Mouse (Mus musculus): ENCODE results near the gene Reps2.

Reps2 gene

DNA sequence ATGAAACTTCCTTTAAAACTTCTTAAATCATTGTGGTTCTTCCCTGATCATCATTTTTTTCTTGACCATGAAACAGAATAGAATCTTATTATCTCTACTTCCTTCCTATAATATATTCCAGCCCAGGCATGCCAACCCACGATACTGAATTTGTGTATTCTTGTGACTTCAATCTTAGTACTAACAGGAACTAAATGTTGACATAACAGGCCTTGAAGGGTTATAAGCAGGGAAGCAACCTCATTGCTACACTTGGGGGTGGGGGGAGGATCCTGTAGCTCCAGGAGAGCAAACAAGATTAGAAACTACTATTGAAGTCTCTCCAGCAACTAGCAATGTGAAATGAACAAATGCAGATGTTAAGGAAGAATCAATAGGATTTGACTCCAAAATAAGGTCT lies 154.8 kb downstream of the Reps2 start:
- no peak for DNase-seq (ENCODE audit: low spot score in 2 of 2)

DNA sequence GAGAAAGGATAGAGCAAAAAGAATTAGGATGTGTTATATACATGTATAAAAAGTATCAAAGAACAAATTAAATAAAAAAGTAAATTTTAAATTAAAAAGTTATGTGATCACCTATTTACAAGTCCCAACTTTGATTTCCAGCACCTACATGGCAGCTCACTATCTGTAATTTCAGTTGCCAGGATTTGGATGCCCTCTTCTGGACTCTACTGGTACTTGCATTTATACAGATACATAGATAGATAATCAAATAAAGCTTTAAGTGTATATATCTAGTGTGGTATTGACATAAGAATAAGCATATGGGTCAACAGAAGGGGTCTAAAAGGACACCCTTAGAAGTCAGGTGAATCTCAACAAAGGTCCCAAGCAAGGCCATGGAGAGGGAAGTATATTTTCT lies 155.7 kb downstream of the Reps2 start:
- no peak for DNase-seq (ENCODE audit: low spot score in 2 of 2)

GRCm38 (mm10) chrX:162470213-162470612 lies 173.2 kb downstream of the Reps2 start:
- no peak for DNase-seq (ENCODE audit: low spot score in 2 of 2)

GRCm38 (mm10) chrX:162462156-162462555 lies 181.3 kb downstream of the Reps2 start:
- no peak for DNase-seq (ENCODE audit: low spot score in 2 of 2)

DNA sequence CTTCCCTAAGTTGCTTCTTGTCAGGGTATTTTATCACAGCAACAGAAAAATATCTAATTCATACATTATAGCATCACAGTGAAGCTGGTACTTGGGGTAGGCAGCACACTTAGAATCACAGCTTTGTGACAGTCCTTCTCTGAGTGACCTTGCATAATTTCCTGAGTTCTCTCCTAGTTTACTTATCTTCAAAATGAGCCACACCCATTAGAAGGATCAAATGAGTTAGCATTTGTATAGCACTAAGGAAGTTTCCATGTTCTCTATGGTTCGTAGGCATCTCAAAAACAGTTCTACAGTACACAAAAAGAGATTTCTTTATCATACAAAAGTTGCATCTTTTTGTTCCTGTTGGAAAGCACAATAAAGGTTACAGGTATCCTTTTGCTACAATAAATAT lies 187.0 kb downstream of the Reps2 start:
- DNase-seq (ENCODE audit: low spot score in 2 of 2), result no peak

GRCm38 (mm10) chrX:162455364-162455763 lies 188.1 kb downstream of the Reps2 start:
- no peak for DNase-seq (ENCODE audit: low spot score in 2 of 2)

- no peak for DNase-seq (ENCODE audit: low spot score in 2 of 2)
Observed at GRCm38 (mm10) chrX:162453821-162454402, 189.5 kb downstream of the Reps2 start.

GRCm38 (mm10) chrX:162452642-162453041 lies 190.8 kb downstream of the Reps2 start:
- no peak for DNase-seq (ENCODE audit: low spot score in 2 of 2)

- DNase-seq (ENCODE audit: low spot score in 2 of 2), result no peak
Observed at GRCm38 (mm10) chrX:162447974-162448373, 195.5 kb downstream of the Reps2 start.

DNA sequence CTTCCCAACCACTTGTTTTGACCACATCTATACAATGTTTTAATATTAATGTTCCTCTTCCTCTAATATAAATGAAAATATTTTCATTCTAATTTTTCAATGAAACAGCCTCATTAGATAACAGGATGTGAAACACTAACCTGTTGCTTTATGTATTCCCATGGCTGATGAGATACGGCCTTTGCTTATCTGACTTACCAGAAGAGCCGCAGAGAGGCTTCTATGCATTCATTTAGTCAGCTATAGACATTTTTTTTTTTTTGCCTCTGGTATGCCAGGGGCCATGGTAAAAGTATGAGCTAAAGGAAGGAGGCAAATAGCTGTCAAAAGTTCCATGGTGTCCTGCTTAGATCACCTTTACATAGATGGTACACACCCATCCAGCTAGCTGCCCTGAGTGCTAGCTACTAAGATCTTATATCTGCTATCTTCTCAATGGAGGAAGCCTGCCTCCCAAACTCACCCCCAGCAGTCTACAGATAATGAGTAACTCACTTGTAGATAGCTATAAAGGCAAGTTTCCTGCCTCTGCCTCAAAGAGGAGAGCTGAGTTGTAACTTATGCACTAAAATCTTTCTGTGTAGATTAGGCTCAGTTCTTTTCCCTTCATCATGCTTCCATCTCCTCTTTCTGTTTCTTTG lies 196.7 kb downstream of the Reps2 start:
- no peak for DNase-seq (ENCODE audit: low spot score in 2 of 2)

- no peak for DNase-seq (ENCODE audit: low spot score in 2 of 2)
Observed at GRCm38 (mm10) chrX:162443387-162443786, 200.1 kb downstream of the Reps2 start.

DNA sequence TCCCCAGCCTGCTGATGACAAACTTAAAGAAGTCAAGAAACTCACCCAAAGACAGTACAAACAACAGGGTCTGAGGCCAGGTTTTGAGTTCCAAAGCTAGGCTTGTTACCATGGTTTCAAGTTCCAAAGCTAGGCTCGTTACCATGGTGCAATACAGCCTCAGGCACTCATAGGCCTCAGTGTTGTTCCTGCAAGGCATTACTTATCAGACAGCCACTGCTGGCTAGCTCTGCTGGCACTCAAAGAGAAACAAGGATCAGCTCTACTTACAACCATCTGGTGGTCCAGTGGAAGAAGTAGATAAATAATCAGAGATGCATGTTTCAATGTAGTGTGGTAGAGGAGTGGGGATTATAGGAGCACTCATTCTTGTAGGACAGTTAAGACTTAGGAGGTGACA lies 200.5 kb downstream of the Reps2 start:
- DNase-seq (ENCODE audit: low spot score in 2 of 2), result peak in 1 of 2 experiments; percentile 1

- DNase-seq (ENCODE audit: low spot score in 2 of 2), result no peak
Observed at GRCm38 (mm10) chrX:162432776-162433543, 210.5 kb downstream of the Reps2 start.

GRCm38 (mm10) chrX:162427698-162428097 lies 215.8 kb downstream of the Reps2 start:
- DNase-seq (ENCODE audit: low spot score in 2 of 2), result no peak

DNA sequence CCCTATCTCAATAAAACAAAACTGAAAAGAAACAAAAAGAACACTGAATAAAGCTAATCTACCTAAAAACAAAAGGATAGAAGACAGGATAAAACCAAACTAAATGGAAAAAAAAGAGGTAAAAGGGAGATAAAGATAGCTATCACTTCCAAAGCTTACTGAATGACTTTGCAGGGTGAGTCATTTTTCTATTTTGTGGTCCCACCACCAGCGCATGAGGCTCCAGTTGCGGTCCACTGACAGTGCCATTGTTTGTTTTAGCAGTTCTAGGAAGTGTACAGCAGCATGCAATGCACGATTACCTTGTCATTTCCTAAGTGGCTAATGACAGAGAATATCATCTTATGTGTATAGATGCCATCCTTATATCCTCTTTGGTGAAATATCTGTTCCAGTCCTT lies 224.0 kb downstream of the Reps2 start:
- DNase-seq (ENCODE audit: low spot score in 2 of 2), result no peak

- DNase-seq (ENCODE audit: low spot score in 2 of 2), result no peak
Observed at GRCm38 (mm10) chrX:162413124-162413523, 230.3 kb downstream of the Reps2 start.

DNA sequence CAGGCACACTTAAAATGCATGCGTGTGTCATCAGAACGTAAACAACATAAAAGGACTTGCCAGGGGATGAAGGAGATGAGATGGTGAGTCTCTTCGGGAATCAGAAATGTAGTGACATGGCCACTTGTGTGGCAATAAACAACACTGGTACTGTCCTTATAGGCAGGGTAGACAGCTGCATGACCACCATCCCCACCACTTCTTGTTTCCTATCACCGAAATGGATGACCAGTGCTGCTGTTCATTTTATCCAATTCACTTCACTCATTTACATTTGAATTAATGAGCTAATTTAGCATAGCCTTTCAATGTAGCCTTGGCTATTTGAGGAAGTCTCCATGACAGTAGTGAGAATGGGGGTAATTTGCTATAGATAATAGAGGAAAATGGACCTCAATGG lies 236.2 kb downstream of the Reps2 start:
- no peak for DNase-seq (ENCODE audit: low spot score in 2 of 2)

DNA sequence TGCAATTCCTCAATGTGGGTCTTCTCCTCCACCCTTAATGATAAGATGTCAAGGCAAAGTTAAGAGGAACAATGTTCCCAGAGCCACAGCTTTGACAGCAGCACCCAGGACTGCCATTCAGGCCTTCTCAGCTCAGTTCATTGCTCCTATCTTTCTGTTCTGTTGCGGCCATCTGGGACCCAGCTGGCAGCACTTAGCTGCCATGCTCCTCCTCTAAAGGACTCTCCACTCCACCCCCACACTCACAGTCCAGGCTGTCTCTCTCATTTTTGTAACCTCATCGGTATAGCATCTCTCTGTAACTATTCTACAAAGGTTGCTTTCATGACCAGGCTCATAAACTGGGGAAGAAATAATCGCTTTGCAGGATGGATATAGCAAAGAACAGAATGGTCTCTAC lies 241.0 kb downstream of the Reps2 start:
- peak in 1 of 2 experiments; percentile 12 for DNase-seq (ENCODE audit: low spot score in 2 of 2)

- no peak for DNase-seq (ENCODE audit: low spot score in 2 of 2)
Observed at GRCm38 (mm10) chrX:162380730-162381129, 262.7 kb downstream of the Reps2 start.

DNA sequence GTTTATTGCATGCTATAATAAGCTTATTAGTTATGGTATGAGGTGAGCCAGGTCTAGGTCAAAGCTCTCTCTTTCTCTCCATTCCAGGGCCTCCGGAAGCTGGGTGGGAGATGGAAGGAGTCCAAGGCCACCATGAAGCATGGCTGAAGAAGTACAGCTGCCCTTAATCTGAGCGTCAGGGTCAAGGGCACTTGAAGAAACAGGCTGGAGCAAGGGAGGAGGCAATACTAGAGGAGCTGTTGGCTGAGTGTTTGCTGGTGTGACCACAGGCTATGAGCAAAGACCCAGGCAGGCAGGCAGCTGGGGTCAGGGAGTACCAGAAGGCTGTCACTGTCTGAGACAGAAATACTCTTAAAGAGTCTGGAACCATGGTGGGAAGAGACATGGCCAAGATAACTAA lies 280.2 kb downstream of the Reps2 start:
- DNase-seq (ENCODE audit: low spot score in 2 of 2), result no peak

Data from heart, adult 9 months (tissue).